Mouse (Mus musculus): ENCODE measurements around the gene Pxn.

DNA sequence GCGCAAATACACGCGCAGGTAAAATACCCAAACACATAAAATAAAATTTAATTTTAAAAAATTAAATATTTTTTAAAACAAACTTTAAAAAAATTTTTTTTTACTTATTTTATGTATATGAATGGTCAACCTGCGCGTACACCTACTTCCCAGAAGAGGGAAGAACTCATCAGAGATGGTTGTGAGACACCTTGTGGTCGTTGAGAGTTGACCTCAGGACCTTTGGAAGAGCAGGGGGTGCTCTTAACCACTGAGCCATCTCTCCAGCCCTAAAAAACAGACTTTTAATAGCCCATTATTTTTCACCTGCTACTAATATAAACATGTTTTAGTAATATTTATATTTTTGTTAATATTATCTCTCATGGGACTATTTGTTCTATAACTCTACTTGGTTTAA is 23.1 kb upstream of the Pxn start:
- TF ChIP-seq EP300 (IDR thresholded peaks at IDR 0.05; ENCODE audit: insufficient read depth, low read depth, low read length) (no peak), POLR2A (IDR thresholded peaks at IDR 0.05; ENCODE audit: insufficient read depth, low read length) (no peak)
